Mouse (Mus musculus): Measurements from ENCODE around the gene Stx12. TPM values are rescaled to one million over a fixed set of nuclear protein-coding genes. Genes with fewer than 3 reads are reported as not detected.

Stx12 gene
- polyA plus RNA-seq, 1 experiment = 4.9 TPM

- peaks cover 58% of the 10 kb centered on the region for H3K4me1 ChIP-seq
- no peak overlapping the region for H3K4me3 ChIP-seq (replicated peaks)
- H3K27me3 ChIP-seq (replicated peaks) = no peaks in the 10 kb centered on the region
- TF ChIP-seq GATA1 (IDR thresholded peaks at IDR 0.05; ENCODE audit: borderline replicate concordance, low read length) = no peak
- H3K9me3 ChIP-seq = no peaks in the 10 kb centered on the region
- peaks cover 77% of the 10 kb centered on the region for H3K36me3 ChIP-seq (replicated peaks; ENCODE audit: low read length)
Measured at GRCm38 (mm10) chr4:132871116-132871515, 13.2 kb downstream of the Stx12 start.

GRCm38 (mm10) chr4:132864856-132865255 is 19.5 kb downstream of the Stx12 start:
- Histone ChIP-seq H3K4me3 (replicated peaks) (no peak overlapping the region), H3K9me3 (no peaks in the 10 kb centered on the region), H3K36me3 (replicated peaks; ENCODE audit: low read length) (peaks cover 89% of the 10 kb centered on the region), H3K4me1 (peaks cover 18% of the 10 kb centered on the region), H3K27me3 (replicated peaks) (no peaks in the 10 kb centered on the region)
- TF ChIP-seq FLI1 (IDR thresholded peaks at IDR 0.05; ENCODE audit: low read length) = no peak
- no peak for TF ChIP-seq GATA1 (IDR thresholded peaks at IDR 0.05; ENCODE audit: borderline replicate concordance, low read length)

- peaks cover 89% of the 10 kb centered on the region for H3K36me3 ChIP-seq (replicated peaks; ENCODE audit: low read length)
- peaks cover 15% of the 10 kb centered on the region for H3K4me1 ChIP-seq
- H3K27me3 ChIP-seq (replicated peaks) = no peaks in the 10 kb centered on the region
- no peak overlapping the region for H3K4me3 ChIP-seq (replicated peaks)
- no peaks in the 10 kb centered on the region for H3K9me3 ChIP-seq
- TF ChIP-seq FLI1 (IDR thresholded peaks at IDR 0.05; ENCODE audit: low read length) (no peak), GATA1 (IDR thresholded peaks at IDR 0.05; ENCODE audit: borderline replicate concordance, low read length) (no peak)
Measured at GRCm38 (mm10) chr4:132863012-132863411, 21.3 kb downstream of the Stx12 start.

GRCm38 (mm10) chr4:132860880-132861279 is 23.4 kb downstream of the Stx12 start:
- TF ChIP-seq FLI1 (IDR thresholded peaks at IDR 0.05; ENCODE audit: low read length) = no peak
- TF ChIP-seq GATA1 (IDR thresholded peaks at IDR 0.05; ENCODE audit: borderline replicate concordance, low read length) = no peak
- Histone ChIP-seq H3K9me3 (no peaks in the 10 kb centered on the region), H3K36me3 (replicated peaks; ENCODE audit: low read length) (peaks cover 89% of the 10 kb centered on the region), H3K27me3 (replicated peaks) (no peaks in the 10 kb centered on the region), H3K4me1 (peaks cover 12% of the 10 kb centered on the region; the same call in 1 of the 2 replicates), H3K4me3 (replicated peaks) (no peak overlapping the region)

- H3K36me3 ChIP-seq (replicated peaks; ENCODE audit: low read length) = peaks cover 54% of the 10 kb centered on the region
- no peaks in the 10 kb centered on the region for H3K9me3 ChIP-seq
- H3K4me3 ChIP-seq (replicated peaks) = peak overlapping the region; percentile 96
- H3K27me3 ChIP-seq (replicated peaks) = no peaks in the 10 kb centered on the region
- TF ChIP-seq GATA1 (IDR thresholded peaks at IDR 0.05; ENCODE audit: borderline replicate concordance, low read length) = no peak
- no peak for TF ChIP-seq FLI1 (IDR thresholded peaks at IDR 0.05; ENCODE audit: low read length)
- H3K4me1 ChIP-seq = peaks cover 32% of the 10 kb centered on the region
Measured at GRCm38 (mm10) chr4:132843705-132844071, 40.6 kb downstream of the Stx12 start.

- Histone ChIP-seq H3K36me3 (replicated peaks; ENCODE audit: low read length) (peaks cover 54% of the 10 kb centered on the region), H3K27me3 (replicated peaks) (no peaks in the 10 kb centered on the region), H3K4me3 (replicated peaks) (peak within 1 kb of the TSS; percentile 96), H3K9me3 (no peaks in the 10 kb centered on the region), H3K4me1 (peaks cover 32% of the 10 kb centered on the region)
- TF ChIP-seq FLI1 (IDR thresholded peaks at IDR 0.05; ENCODE audit: low read length) (no peak), GATA1 (IDR thresholded peaks at IDR 0.05; ENCODE audit: borderline replicate concordance, low read length) (no peak)
Measured at GRCm38 (mm10) chr4:132842970-132843704, 41.2 kb downstream of the Stx12 start, which contains the start of gene Ppp1r8. Ppp1r8 (minus strand) TSS chr4:132843169.

GRCm38 (mm10) chr4:132842281-132842906 is 41.9 kb downstream of the Stx12 start:
- Histone ChIP-seq H3K9me3 (no peaks in the 10 kb centered on the region), H3K4me1 (peaks cover 36% of the 10 kb centered on the region), H3K27me3 (replicated peaks) (no peaks in the 10 kb centered on the region), H3K36me3 (replicated peaks; ENCODE audit: low read length) (peaks cover 54% of the 10 kb centered on the region), H3K4me3 (replicated peaks) (peak overlapping the region; percentile 96)
- no peak for TF ChIP-seq FLI1 (IDR thresholded peaks at IDR 0.05; ENCODE audit: low read length)
- TF ChIP-seq GATA1 (IDR thresholded peaks at IDR 0.05; ENCODE audit: borderline replicate concordance, low read length) = no peak

GRCm38 (mm10) chr4:132841493-132841892 is 42.8 kb downstream of the Stx12 start:
- Histone ChIP-seq H3K4me1 (peaks cover 42% of the 10 kb centered on the region), H3K27me3 (replicated peaks) (no peaks in the 10 kb centered on the region), H3K4me3 (replicated peaks) (peak overlapping the region; percentile 96), H3K9me3 (no peaks in the 10 kb centered on the region), H3K36me3 (replicated peaks; ENCODE audit: low read length) (peaks cover 54% of the 10 kb centered on the region)
- TF ChIP-seq GATA1 (IDR thresholded peaks at IDR 0.05; ENCODE audit: borderline replicate concordance, low read length) = no peak
- TF ChIP-seq FLI1 (IDR thresholded peaks at IDR 0.05; ENCODE audit: low read length) = no peak

GRCm38 (mm10) chr4:132823614-132824366 is 60.5 kb downstream of the Stx12 start:
- Histone ChIP-seq H3K4me1 (peaks cover 25% of the 10 kb centered on the region), H3K4me3 (replicated peaks) (peak overlapping the region; percentile 12), H3K9me3 (no peaks in the 10 kb centered on the region), H3K27me3 (replicated peaks) (no peaks in the 10 kb centered on the region), H3K36me3 (replicated peaks; ENCODE audit: low read length) (peaks cover 44% of the 10 kb centered on the region)
- no peak for TF ChIP-seq FLI1 (IDR thresholded peaks at IDR 0.05; ENCODE audit: low read length)

- H3K4me1 ChIP-seq = peaks cover 34% of the 10 kb centered on the region
- H3K27me3 ChIP-seq (replicated peaks) = no peaks in the 10 kb centered on the region
- no peaks in the 10 kb centered on the region for H3K36me3 ChIP-seq (replicated peaks; ENCODE audit: low read length)
- no peak overlapping the region for H3K4me3 ChIP-seq (replicated peaks)
- H3K9me3 ChIP-seq = peaks cover 3% of the 10 kb centered on the region; the same call in 1 of the 2 replicates
- no peak for TF ChIP-seq GATA1 (IDR thresholded peaks at IDR 0.05; ENCODE audit: borderline replicate concordance, low read length)
- TF ChIP-seq FLI1 (IDR thresholded peaks at IDR 0.05; ENCODE audit: low read length) = no peak
Measured at GRCm38 (mm10) chr4:132818442-132818841, 65.9 kb downstream of the Stx12 start.
